Mouse (Mus musculus): ENCODE measurements around the gene Myo9b. TPM values are rescaled to one million over a fixed set of nuclear protein-coding genes. Genes with fewer than 3 reads are reported as not detected.
"Not testable (repeated sequence)": the region's sequence is repeated elsewhere in the genome, so short reads cannot be mapped to it uniquely, and the experiment has no call there.

Gene Myo9b
- polyA plus RNA-seq (2015; fragmentation: Nextera tagmentation; extraction: Ambion mirVana) = 15.5 and 17.2 TPM in 2 replicates

- Histone ChIP-seq H3K27me3 (ENCODE audit: control insufficient read depth, insufficient read depth, low read depth, low read length) (no peaks in the 10 kb centered on the region), H3K4me2 (ENCODE audit: low read length) (peak within 1 kb of the TSS; percentile 91), H3K4me1 (ENCODE audit: control insufficient read depth, insufficient read depth, low read length) (peaks cover 18% of the 10 kb centered on the region), H3K9ac (ENCODE audit: low read depth, low read length) (peak within 1 kb of the TSS; percentile 84), H3K9me3 (replicated peaks; ENCODE audit: control insufficient read depth, low read length, poor library complexity, severe bottlenecking) (no peaks in the 10 kb centered on the region), H3K36me3 (ENCODE audit: control insufficient read depth, insufficient read depth, low read length) (peaks cover 2% of the 10 kb centered on the region; the same call in 1 of the 2 replicates), H3K27ac (ENCODE audit: low read length) (peak within 1 kb of the TSS; percentile 83), H3K4me3 (ENCODE audit: low read depth, low read length) (peak within 1 kb of the TSS; percentile 88)
- WGBS = under 1% methylated on average over 82 of the region's 84 CpGs
- ATAC-seq = peak; percentile 98
Observed at GRCm38 (mm10) chr8:71272286-71273150, at the start of gene Myo9b, which contains the start of gene Haus8. Gene Myo9b (plus strand): TSS chr8:71272714. Gene Haus8 (minus strand): TSS chr8:71272934.

- H3K27me3 ChIP-seq (ENCODE audit: control insufficient read depth, insufficient read depth, low read depth, low read length) = no peaks in the 10 kb centered on the region
- H3K9me3 ChIP-seq (replicated peaks; ENCODE audit: control insufficient read depth, low read length, poor library complexity, severe bottlenecking) = no peaks in the 10 kb centered on the region
- H3K4me2 ChIP-seq (ENCODE audit: low read length) = no peak overlapping the region
- H3K4me1 ChIP-seq (ENCODE audit: control insufficient read depth, insufficient read depth, low read length) = no peaks in the 10 kb centered on the region
- H3K9ac ChIP-seq (ENCODE audit: low read depth, low read length) = no peak overlapping the region
- H3K36me3 ChIP-seq (ENCODE audit: control insufficient read depth, insufficient read depth, low read length) = no peaks in the 10 kb centered on the region
- no peak overlapping the region for H3K4me3 ChIP-seq (ENCODE audit: low read depth, low read length)
- ATAC-seq = no peak
- no peak overlapping the region for H3K27ac ChIP-seq (ENCODE audit: low read length)
- WGBS = 51% methylated on average over 2 of the region's 2 CpGs
Observed at GRCm38 (mm10) chr8:71224560-71224959, 48.0 kb upstream of the Myo9b start.

GRCm38 (mm10) chr8:71242757-71243156, 29.8 kb upstream of the Myo9b start:
- Histone ChIP-seq H3K4me2 (ENCODE audit: low read length) (no peak overlapping the region), H3K36me3 (ENCODE audit: control insufficient read depth, insufficient read depth, low read length) (no peaks in the 10 kb centered on the region), H3K4me1 (ENCODE audit: control insufficient read depth, insufficient read depth, low read length) (no peaks in the 10 kb centered on the region), H3K9me3 (replicated peaks; ENCODE audit: control insufficient read depth, low read length, poor library complexity, severe bottlenecking) (no peaks in the 10 kb centered on the region), H3K27me3 (ENCODE audit: control insufficient read depth, insufficient read depth, low read depth, low read length) (no peaks in the 10 kb centered on the region), H3K27ac (ENCODE audit: low read length) (no peak overlapping the region), H3K9ac (ENCODE audit: low read depth, low read length) (no peak overlapping the region), H3K4me3 (ENCODE audit: low read depth, low read length) (no peak overlapping the region)
- ATAC-seq = no peak
- WGBS = 83% methylated on average over 2 of the region's 2 CpGs

GRCm38 (mm10) chr8:71248203-71248602, 24.3 kb upstream of the Myo9b start:
- Histone ChIP-seq H3K4me1 (ENCODE audit: control insufficient read depth, insufficient read depth, low read length) (no peaks in the 10 kb centered on the region), H3K9ac (ENCODE audit: low read depth, low read length) (no peak overlapping the region), H3K4me3 (ENCODE audit: low read depth, low read length) (no peak overlapping the region), H3K27ac (ENCODE audit: low read length) (no peak overlapping the region), H3K27me3 (ENCODE audit: control insufficient read depth, insufficient read depth, low read depth, low read length) (no peaks in the 10 kb centered on the region), H3K9me3 (replicated peaks; ENCODE audit: control insufficient read depth, low read length, poor library complexity, severe bottlenecking) (no peaks in the 10 kb centered on the region), H3K4me2 (ENCODE audit: low read length) (no peak overlapping the region), H3K36me3 (ENCODE audit: control insufficient read depth, insufficient read depth, low read length) (peaks cover 7% of the 10 kb centered on the region)
- WGBS = 89% methylated on average over 1 of the region's 1 CpGs
- no peak for ATAC-seq

GRCm38 (mm10) chr8:71256545-71257232, 15.8 kb upstream of the Myo9b start:
- no peaks in the 10 kb centered on the region for H3K27me3 ChIP-seq (ENCODE audit: control insufficient read depth, insufficient read depth, low read depth, low read length)
- no peaks in the 10 kb centered on the region for H3K4me1 ChIP-seq (ENCODE audit: control insufficient read depth, insufficient read depth, low read length)
- H3K36me3 ChIP-seq (ENCODE audit: control insufficient read depth, insufficient read depth, low read length) = peaks cover 25% of the 10 kb centered on the region
- H3K9me3 ChIP-seq (replicated peaks; ENCODE audit: control insufficient read depth, low read length, poor library complexity, severe bottlenecking) = no peaks in the 10 kb centered on the region
- H3K9ac ChIP-seq (ENCODE audit: low read depth, low read length) = no peak overlapping the region
- no peak for ATAC-seq
- H3K4me3 ChIP-seq (ENCODE audit: low read depth, low read length) = no peak overlapping the region
- H3K27ac ChIP-seq (ENCODE audit: low read length) = no peak overlapping the region
- H3K4me2 ChIP-seq (ENCODE audit: low read length) = no peak overlapping the region
- WGBS = 95% methylated on average over 3 of the region's 3 CpGs

DNA sequence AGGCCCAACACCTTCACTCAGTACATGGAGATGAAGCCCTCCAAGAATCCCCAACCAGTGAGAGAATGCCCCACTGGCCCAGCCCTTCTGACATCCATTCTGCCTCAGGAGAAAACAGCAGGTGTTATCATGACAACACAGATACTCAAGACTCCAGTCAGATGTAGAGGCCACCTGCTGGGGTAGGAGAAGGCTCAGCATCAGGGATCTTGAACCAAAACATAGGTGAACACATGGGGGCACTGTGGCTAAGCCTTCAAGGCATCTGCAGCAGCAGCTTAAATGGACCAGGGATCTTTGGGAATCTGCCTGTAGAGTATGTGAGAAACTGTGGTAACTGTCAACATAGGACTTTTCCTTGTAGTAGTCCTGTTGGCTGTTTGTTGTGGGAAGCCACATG, 11.3 kb upstream of the Myo9b start:
- no peak for ATAC-seq
- Histone ChIP-seq H3K27ac (ENCODE audit: low read length) (no peak overlapping the region), H3K4me1 (ENCODE audit: control insufficient read depth, insufficient read depth, low read length) (no peaks in the 10 kb centered on the region), H3K4me3 (ENCODE audit: low read depth, low read length) (no peak overlapping the region), H3K4me2 (ENCODE audit: low read length) (no peak overlapping the region), H3K9me3 (replicated peaks; ENCODE audit: control insufficient read depth, low read length, poor library complexity, severe bottlenecking) (no peaks in the 10 kb centered on the region), H3K9ac (ENCODE audit: low read depth, low read length) (no peak overlapping the region), H3K36me3 (ENCODE audit: control insufficient read depth, insufficient read depth, low read length) (peaks cover 18% of the 10 kb centered on the region), H3K27me3 (ENCODE audit: control insufficient read depth, insufficient read depth, low read depth, low read length) (no peaks in the 10 kb centered on the region)

DNA sequence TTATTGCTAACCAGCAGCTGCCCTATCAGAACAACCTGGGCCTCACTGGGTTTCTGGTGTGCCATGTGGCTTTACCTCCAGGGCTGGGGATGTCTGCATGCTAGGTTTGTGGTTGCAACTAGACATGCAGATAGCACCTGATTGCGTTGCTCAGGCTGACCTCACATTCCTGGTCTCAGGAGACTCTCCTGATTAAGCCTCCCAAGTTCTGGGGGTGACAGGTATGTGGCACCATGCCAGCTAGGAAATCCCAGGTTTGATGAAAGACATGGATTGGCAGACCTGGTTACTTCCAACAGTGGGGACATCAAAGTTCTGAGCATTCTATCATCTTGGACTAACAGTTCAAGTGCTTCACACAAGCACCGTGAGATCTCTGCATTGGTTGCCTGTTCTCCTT, 4.8 kb upstream of the Myo9b start:
- Histone ChIP-seq H3K9me3 (replicated peaks; ENCODE audit: control insufficient read depth, low read length, poor library complexity, severe bottlenecking) (no peaks in the 10 kb centered on the region), H3K27ac (ENCODE audit: low read length) (no peak overlapping the region), H3K4me2 (ENCODE audit: low read length) (no peak overlapping the region), H3K9ac (ENCODE audit: low read depth, low read length) (no peak overlapping the region), H3K27me3 (ENCODE audit: control insufficient read depth, insufficient read depth, low read depth, low read length) (no peaks in the 10 kb centered on the region), H3K36me3 (ENCODE audit: control insufficient read depth, insufficient read depth, low read length) (peaks cover 6% of the 10 kb centered on the region), H3K4me3 (ENCODE audit: low read depth, low read length) (no peak overlapping the region), H3K4me1 (ENCODE audit: control insufficient read depth, insufficient read depth, low read length) (peaks cover 4% of the 10 kb centered on the region)
- WGBS = 94% methylated on average over 2 of the region's 2 CpGs
- no peak for ATAC-seq

- ATAC-seq; H3K9ac ChIP-seq (ENCODE audit: low read depth, low read length); H3K4me2 ChIP-seq (ENCODE audit: low read length); H3K4me1 ChIP-seq (ENCODE audit: control insufficient read depth, insufficient read depth, low read length); H3K4me3 ChIP-seq (ENCODE audit: low read depth, low read length); H3K27ac ChIP-seq (ENCODE audit: low read length); H3K9me3 ChIP-seq (replicated peaks; ENCODE audit: control insufficient read depth, low read length, poor library complexity, severe bottlenecking); H3K36me3 ChIP-seq (ENCODE audit: control insufficient read depth, insufficient read depth, low read length); H3K27me3 ChIP-seq (ENCODE audit: control insufficient read depth, insufficient read depth, low read depth, low read length): not testable (repeated sequence)
- WGBS = 96% methylated on average over 5 of the region's 6 CpGs
Observed at GRCm38 (mm10) chr8:71268286-71268685, 4.2 kb upstream of the Myo9b start.

GRCm38 (mm10) chr8:71271630-71272029, 884 bp upstream of the Myo9b start:
- Histone ChIP-seq H3K4me1 (ENCODE audit: control insufficient read depth, insufficient read depth, low read length) (peaks cover 18% of the 10 kb centered on the region), H3K27me3 (ENCODE audit: control insufficient read depth, insufficient read depth, low read depth, low read length) (no peaks in the 10 kb centered on the region), H3K4me2 (ENCODE audit: low read length) (peak overlapping the region; percentile 79), H3K27ac (ENCODE audit: low read length) (peak overlapping the region; percentile 83), H3K36me3 (ENCODE audit: control insufficient read depth, insufficient read depth, low read length) (no peaks in the 10 kb centered on the region), H3K9ac (ENCODE audit: low read depth, low read length) (peak overlapping the region; percentile 84), H3K4me3 (ENCODE audit: low read depth, low read length) (peak overlapping the region; percentile 88), H3K9me3 (replicated peaks; ENCODE audit: control insufficient read depth, low read length, poor library complexity, severe bottlenecking) (no peaks in the 10 kb centered on the region)
- peak; percentile 8 for ATAC-seq
- WGBS = 26% methylated on average over 5 of the region's 5 CpGs
